Mouse (Mus musculus): ENCODE results near the gene Homez.

Gene Homez

DNA sequence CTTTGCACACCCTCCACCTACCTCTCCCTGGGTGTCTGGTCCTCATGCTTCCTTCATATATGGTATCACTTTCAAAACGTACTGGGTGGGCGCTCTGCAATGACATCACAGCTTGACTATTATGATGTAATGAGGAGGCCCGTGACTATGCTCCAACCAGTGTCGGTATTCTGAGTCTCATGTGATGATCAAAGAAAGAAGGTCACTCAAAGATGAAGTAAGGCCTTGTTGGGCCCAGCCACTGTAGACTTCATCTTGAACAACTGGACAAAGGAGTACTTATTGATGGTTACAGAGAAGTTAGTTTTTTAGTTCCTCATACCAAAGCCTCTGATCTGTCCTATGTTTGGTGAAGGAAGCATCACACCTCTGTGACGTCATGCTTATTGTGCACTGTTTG lies at the start of gene Homez:
TSS of gene Homez (minus strand) at position 101 of the 400 bp plus-strand sequence.
- DNase-seq (ENCODE audit: low read depth, low spot score), result no peak

DNA sequence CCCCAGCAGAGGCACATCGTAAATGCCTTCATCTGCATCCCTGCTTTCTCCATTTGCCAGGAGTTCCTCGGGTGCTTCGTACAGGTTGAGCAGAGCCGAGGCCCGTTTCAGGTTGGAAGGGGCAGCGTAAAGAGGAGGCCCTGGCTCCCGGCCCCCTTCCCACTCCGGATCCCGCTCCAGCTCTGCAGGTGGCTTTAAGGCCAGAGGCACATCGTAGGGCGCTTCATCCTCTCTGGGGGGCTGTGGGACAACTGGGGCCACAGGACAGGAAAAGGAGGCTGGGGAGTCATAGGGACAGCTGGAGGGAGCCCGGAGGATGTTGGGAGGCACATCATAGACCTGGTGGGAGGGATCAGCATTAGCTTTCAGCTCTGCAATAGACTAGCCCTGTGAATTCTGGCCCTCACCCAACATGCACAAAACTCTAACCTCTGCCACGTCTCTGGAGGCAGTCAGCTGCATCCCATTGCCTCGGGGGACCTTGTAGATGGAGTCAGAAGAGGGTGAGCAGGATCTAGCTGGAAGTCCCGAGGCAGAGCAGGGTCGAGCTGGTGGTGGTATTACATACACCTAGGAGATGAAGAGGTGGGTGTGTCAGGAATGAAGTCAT lies 49.4 kb upstream of the Homez start:
- DNase-seq (ENCODE audit: low read depth, low spot score), result no peak

GRCm38 (mm10) chr14:54913343-54913742 lies 42.6 kb upstream of the Homez start:
- DNase-seq (ENCODE audit: low read depth, low spot score), result no peak

- DNase-seq (ENCODE audit: low read depth, low spot score), result no peak
Observed at GRCm38 (mm10) chr14:54912886-54913285, 42.1 kb upstream of the Homez start, which contains the start of gene Slc22a17. TSS of gene Slc22a17 (minus strand) at chr14:54913132.

DNA sequence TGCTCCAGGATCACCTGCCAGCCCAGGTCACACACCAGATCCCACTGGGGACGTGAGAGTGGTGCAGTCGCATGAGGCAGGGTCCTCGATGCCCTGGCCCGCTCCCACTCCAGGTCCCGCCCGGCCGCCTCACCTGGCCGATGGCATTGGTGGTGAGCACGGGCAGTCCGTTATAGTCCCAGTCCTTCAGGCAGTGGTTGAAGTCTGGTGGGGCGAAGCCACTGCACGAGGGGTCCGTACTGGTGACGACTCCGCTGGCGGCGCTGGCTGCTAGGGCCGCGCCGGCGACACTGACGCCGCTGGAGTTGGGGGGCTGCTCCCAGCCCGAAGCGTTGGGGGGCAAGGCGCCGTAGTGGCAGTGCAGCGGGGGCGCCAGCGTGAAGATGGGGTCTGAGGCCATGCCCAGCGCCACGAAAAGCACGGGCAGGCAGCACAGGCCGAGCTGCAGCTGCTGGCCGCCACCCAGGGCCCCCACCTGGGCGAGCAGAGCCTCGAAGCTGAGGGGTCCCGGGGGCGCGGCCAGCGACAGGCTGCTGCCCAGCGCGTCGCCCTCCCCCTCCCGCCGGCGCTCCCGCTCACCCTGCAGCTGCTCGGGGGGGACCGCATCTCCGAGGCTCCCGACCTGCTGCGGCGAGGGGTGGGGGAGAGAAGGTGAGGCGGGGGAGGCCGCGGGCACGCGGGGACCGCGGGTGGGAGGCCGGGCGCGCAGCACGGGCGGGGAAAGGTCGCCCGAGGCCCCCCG lies 41.5 kb upstream of the Homez start:
- no peak for DNase-seq (ENCODE audit: low read depth, low spot score)

GRCm38 (mm10) chr14:54908682-54909081 lies 37.9 kb upstream of the Homez start:
- DNase-seq (ENCODE audit: low read depth, low spot score), result no peak

GRCm38 (mm10) chr14:54903641-54904040 lies 32.9 kb upstream of the Homez start:
- DNase-seq (ENCODE audit: low read depth, low spot score), result no peak

- peak; percentile 53 for DNase-seq (ENCODE audit: low read depth, low spot score)
Observed at GRCm38 (mm10) chr14:54900383-54900782, 29.6 kb upstream of the Homez start.

DNA sequence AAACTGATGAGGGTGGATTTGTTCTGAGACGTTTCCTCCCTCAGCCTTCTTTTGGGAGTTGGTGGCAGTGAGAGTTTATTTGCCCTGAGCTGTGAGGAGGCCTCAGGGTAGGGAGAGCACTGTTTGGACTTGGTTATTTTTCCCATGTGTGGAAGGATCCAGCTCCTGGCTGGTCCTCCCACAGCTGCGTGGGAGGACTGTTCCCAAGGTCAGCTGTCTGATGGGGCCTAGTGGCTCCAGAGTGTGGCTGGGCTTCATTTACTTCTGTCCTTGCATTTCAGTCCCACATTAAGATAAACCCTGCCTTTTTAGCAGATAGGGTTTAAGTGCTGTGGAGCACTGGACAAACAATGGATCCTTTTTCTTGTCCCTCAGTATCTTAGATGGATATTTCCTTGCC lies 26.7 kb upstream of the Homez start:
- no peak for DNase-seq (ENCODE audit: low read depth, low spot score)

GRCm38 (mm10) chr14:54894296-54895151 lies 23.8 kb upstream of the Homez start:
- no peak for DNase-seq (ENCODE audit: low read depth, low spot score)

DNA sequence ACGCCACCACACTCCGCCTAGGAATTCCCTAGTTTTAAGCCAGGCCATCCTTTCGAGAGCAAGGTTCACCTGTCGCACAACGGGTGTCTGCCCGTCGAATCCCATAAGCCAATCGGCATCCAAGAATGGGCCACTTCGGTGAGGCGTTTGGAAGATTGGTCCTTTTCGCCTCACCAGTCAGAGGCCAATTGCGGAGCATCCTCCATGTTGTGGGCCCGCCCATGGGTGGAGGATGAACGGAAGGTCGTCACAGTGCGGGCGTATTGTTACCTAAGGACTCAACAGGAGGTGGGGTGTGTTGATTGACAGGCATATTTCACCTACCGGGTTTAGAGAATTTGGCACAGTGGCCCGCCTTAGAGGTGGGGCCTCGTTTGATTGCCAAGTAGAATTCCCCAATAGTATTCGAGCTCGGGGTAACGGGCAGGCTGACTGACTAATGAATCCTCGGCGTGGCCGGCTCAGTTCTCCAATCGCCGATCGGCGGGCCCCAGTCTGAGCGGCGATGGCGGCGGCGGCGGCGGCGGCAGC lies 23.0 kb upstream of the Homez start:
- peak; percentile 98 for DNase-seq (ENCODE audit: low read depth, low spot score)

DNA sequence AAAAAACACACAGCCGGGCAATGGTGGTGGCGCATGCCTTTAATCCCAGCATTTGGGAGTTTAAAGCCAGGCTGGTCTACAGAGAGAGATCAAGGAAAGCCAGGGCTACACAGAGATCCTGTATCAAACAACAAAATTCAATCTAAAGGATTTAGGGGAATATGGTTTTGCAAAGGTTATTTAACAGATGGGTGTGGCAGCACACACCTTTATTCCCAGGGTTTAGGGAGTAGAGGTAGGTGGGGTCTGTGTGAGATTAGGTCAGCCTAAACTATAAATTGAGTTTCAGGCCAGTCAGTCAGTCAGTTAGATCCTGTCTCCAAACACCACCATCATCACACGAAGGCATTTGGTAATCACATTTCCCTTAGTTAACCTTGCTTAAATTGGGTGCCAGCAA lies 21.4 kb upstream of the Homez start, which contains the start of gene Pabpn1:
TSS of gene Pabpn1 (plus strand) at position 301 of the 400 bp plus-strand sequence.
- DNase-seq (ENCODE audit: low read depth, low spot score), result no peak

GRCm38 (mm10) chr14:54885309-54885708 lies 14.5 kb upstream of the Homez start:
- no peak for DNase-seq (ENCODE audit: low read depth, low spot score)

- DNase-seq (ENCODE audit: low read depth, low spot score), result no peak
Observed at GRCm38 (mm10) chr14:54884022-54884712, 13.4 kb upstream of the Homez start.

GRCm38 (mm10) chr14:54883154-54884021 lies 12.6 kb upstream of the Homez start, which contains the start of the genes Bcl2l2 and Gm20521:
TSS of gene Bcl2l2 (plus strand) at chr14:54883377.
TSS of gene Gm20521 (plus strand) at chr14:54883441.
- DNase-seq (ENCODE audit: low read depth, low spot score), result peak; percentile 71

DNA sequence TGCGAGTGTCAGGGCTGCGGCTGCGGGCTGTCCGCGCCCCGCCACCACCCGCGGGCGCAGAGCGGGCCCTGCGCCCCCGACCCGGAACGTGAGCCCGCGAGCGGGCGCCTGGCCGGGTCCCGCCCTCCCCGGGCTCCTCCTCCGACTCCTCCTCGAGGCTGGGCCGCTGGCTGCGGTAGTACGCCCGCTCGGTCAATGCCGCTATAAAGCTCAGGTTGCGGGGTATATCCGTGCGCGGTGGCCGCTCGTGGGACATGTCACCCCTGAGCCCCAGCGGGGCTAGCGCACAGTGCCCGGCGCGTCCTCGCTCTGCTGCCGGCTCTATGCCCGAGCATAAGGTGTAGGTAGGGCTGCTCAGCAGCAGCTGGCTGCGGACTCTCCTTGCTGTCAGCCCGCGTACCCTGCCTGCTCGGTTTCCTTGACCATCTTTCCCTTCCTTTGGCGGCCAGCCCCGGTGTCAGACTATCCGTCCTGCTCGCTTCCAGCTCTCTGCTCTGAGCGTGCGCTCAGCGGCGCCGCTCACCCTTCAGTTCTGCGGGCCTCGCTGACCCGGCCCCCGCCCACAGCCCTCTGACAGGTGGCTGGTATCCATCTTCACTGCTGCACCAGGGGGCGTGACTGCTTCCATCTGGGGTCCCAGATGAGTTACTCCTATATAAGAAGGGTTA lies 6.4 kb upstream of the Homez start, which contains the start of gene Ppp1r3e:
TSS of gene Ppp1r3e (minus strand) at position 503 of the 668 bp plus-strand sequence.
- DNase-seq (ENCODE audit: low read depth, low spot score), result no peak

GRCm38 (mm10) chr14:54876539-54877047 lies 5.8 kb upstream of the Homez start:
- DNase-seq (ENCODE audit: low read depth, low spot score), result peak; percentile 82

DNA sequence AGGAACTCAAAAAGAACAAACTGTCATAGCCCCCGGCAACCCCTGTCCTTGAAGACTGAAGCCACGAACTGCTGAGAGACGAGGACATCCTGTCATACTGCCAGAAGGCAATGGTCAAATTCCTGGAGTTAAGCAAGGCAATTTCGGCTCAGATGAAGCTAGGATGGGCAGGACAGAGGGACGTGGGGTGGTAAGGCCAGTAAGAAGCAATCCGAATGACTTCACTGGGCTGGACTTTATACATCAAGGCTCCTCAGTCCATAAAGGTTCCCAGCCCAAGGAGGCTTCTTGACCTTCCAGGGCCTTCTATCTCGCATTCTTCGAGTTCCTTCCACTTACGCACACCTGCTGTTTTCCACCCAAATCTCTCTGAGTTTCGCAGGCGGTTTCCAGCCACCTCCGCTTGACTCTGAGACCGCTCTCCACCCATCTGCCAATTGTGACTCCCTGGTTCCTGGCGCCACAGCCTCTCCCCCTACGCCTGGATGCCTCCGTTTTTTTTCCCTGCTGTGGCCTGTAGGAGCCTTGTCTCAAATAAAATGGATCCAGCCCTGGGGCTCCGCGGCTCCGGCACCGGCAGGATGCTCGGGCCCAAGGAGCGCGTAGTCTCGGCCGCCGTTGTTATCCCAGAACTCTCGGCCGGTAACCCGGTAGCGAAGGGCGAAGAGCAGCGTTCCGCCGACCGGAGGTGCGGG lies 5.2 kb upstream of the Homez start:
- DNase-seq (ENCODE audit: low read depth, low spot score), result no peak

GRCm38 (mm10) chr14:54874165-54874564 lies 3.4 kb upstream of the Homez start:
- no peak for DNase-seq (ENCODE audit: low read depth, low spot score)

All from retina, adult 2 months (tissue).